Mouse (Mus musculus) forebrain, embryonic 14.5 days (tissue): ENCODE measurements around the gene Xcl1. TPM values are rescaled to one million over a fixed set of nuclear protein-coding genes. Genes with fewer than 3 reads are reported as not detected.

Source experiments
- polyA plus RNA-seq: library from polyadenylated mRNA; unstranded; fragments of >200 nt; fragmentation: Nextera tagmentation; extraction: Ambion mirVana; gene quantifications from 2 replicates; pipeline ENCODE4 v1.2.1, GENCODE M21; 2014

Gene Xcl1
- polyA plus RNA-seq, 1 experiment from 2014 or later: not detected

Other genes starting within 250 kb of the Xcl1 start
- not detected in 2 replicates for gene Dpt, start 138.9 kb downstream of the Xcl1 start, polyA plus RNA-seq
- gene Tbx19, start 225.2 kb upstream of the Xcl1 start, polyA plus RNA-seq: 0.07 and 0.13 TPM in 2 replicates